Mouse (Mus musculus): ENCODE data around the gene 4921539E11Rik.

GRCm38 (mm10) chr4:103288342-103288741, 2.3 kb downstream of the 4921539E11Rik start:
- TF ChIP-seq POLR2A (IDR thresholded peaks at IDR 0.05; ENCODE audit: insufficient read depth, low read length) (no peak), CTCF (IDR thresholded peaks at IDR 0.05; ENCODE audit: low read depth, low read length) (no peak), EP300 (IDR thresholded peaks at IDR 0.05; ENCODE audit: insufficient read depth, low read depth, low read length) (no peak)
